Mouse (Mus musculus): ENCODE data around the gene Vps52. TPM values are rescaled to one million over a fixed set of nuclear protein-coding genes. Genes with fewer than 3 reads are reported as not detected.

Vps52 gene
- polyA plus RNA-seq, 1 experiment from 2014 or later = 75.8 TPM

- Histone ChIP-seq H3K4me3 (no peak overlapping the region), H3K27ac (replicated peaks) (no peak overlapping the region), H3K36me3 (no peaks in the 10 kb centered on the region), H3K9me3 (no peaks in the 10 kb centered on the region), H3K27me3 (peaks cover 2% of the 10 kb centered on the region; the same call in 1 of the 2 replicates), H3K9ac (replicated peaks) (no peak overlapping the region), H3K4me2 (replicated peaks) (no peak overlapping the region), H3K4me1 (no peaks in the 10 kb centered on the region)
- no peak for ATAC-seq (replicated peaks)
- WGBS = 55% methylated on average over 2 of the region's 2 CpGs
Measured at GRCm38 (mm10) chr17:34006570-34006969, 51.0 kb downstream of the Vps52 start.

GRCm38 (mm10) chr17:34010156-34010555 is 54.5 kb downstream of the Vps52 start:
- 89% methylated on average over 5 of the region's 5 CpGs for WGBS
- Histone ChIP-seq H3K4me1 (no peaks in the 10 kb centered on the region), H3K9ac (replicated peaks) (no peak overlapping the region), H3K27me3 (no peaks in the 10 kb centered on the region), H3K27ac (replicated peaks) (no peak overlapping the region), H3K4me2 (replicated peaks) (no peak overlapping the region), H3K4me3 (no peak overlapping the region), H3K36me3 (no peaks in the 10 kb centered on the region), H3K9me3 (no peaks in the 10 kb centered on the region)
- ATAC-seq (replicated peaks) = no peak

GRCm38 (mm10) chr17:34013436-34013835 is 57.8 kb downstream of the Vps52 start:
- Histone ChIP-seq H3K4me1 (no peaks in the 10 kb centered on the region), H3K4me2 (replicated peaks) (no peak overlapping the region), H3K9me3 (no peaks in the 10 kb centered on the region), H3K36me3 (no peaks in the 10 kb centered on the region), H3K27me3 (no peaks in the 10 kb centered on the region), H3K27ac (replicated peaks) (no peak overlapping the region), H3K4me3 (no peak overlapping the region), H3K9ac (replicated peaks) (no peak overlapping the region)
- 94% methylated on average over 8 of the region's 8 CpGs for WGBS
- no peak for ATAC-seq (replicated peaks)

Other genes starting within 250 kb of the Vps52 start
- 71.8 and 72.8 TPM in 2 replicates for gene March2, start 237.1 kb upstream of the Vps52 start, polyA plus RNA-seq (2015; fragmentation: Nextera tagmentation; extraction: Ambion mirVana)
- 452 and 485 TPM in 2 replicates for gene Rab11b, start 195.3 kb upstream of the Vps52 start, polyA plus RNA-seq (2015; fragmentation: Nextera tagmentation; extraction: Ambion mirVana)
- gene Angptl4, start 174.0 kb upstream of the Vps52 start, polyA plus RNA-seq (2015; fragmentation: Nextera tagmentation; extraction: Ambion mirVana) = 12.8 and 14.0 TPM in 2 replicates
- gene Kank3, start 145.3 kb upstream of the Vps52 start, polyA plus RNA-seq (2015; fragmentation: Nextera tagmentation; extraction: Ambion mirVana) = 41.4 and 42.5 TPM in 2 replicates
- 612 and 676 TPM in 2 replicates for gene Rps28, start 131.2 kb upstream of the Vps52 start, polyA plus RNA-seq (2015; fragmentation: Nextera tagmentation; extraction: Ambion mirVana)
- 417 and 444 TPM in 2 replicates for gene Ndufa7, start 131.2 kb upstream of the Vps52 start, polyA plus RNA-seq (2015; fragmentation: Nextera tagmentation; extraction: Ambion mirVana)
- gene Cd320, start 112.7 kb upstream of the Vps52 start, polyA plus RNA-seq (2015; fragmentation: Nextera tagmentation; extraction: Ambion mirVana) = 60.7 and 63.5 TPM in 2 replicates
- gene Gm7029, start 82.0 kb upstream of the Vps52 start, polyA plus RNA-seq (2015; fragmentation: Nextera tagmentation; extraction: Ambion mirVana) = not detected in 2 replicates
- gene Kifc1, start 65.2 kb upstream of the Vps52 start, polyA plus RNA-seq (2015; fragmentation: Nextera tagmentation; extraction: Ambion mirVana) = 3.3 and 4.3 TPM in 2 replicates
- gene Platr17, start 50.7 kb upstream of the Vps52 start, polyA plus RNA-seq (2015; fragmentation: Nextera tagmentation; extraction: Ambion mirVana) = 0.32 and 0.80 TPM in 2 replicates
- gene Daxx, start 46.4 kb upstream of the Vps52 start, polyA plus RNA-seq (2015; fragmentation: Nextera tagmentation; extraction: Ambion mirVana) = 61.5 and 63.5 TPM in 2 replicates
- gene Tapbp, start 39.9 kb upstream of the Vps52 start, polyA plus RNA-seq (2015; fragmentation: Nextera tagmentation; extraction: Ambion mirVana) = 18.2 and 18.4 TPM in 2 replicates
- 18.7 and 19.5 TPM in 2 replicates for gene Zbtb22, start 39.9 kb upstream of the Vps52 start, polyA plus RNA-seq (2015; fragmentation: Nextera tagmentation; extraction: Ambion mirVana)
- gene Rgl2, start 26.3 kb upstream of the Vps52 start, polyA plus RNA-seq (2015; fragmentation: Nextera tagmentation; extraction: Ambion mirVana) = 46.6 and 47.2 TPM in 2 replicates
- gene Pfdn6, start 15.5 kb upstream of the Vps52 start, polyA plus RNA-seq (2015; fragmentation: Nextera tagmentation; extraction: Ambion mirVana) = 198 and 212 TPM in 2 replicates
- 31.0 and 33.4 TPM in 2 replicates for gene Wdr46, start 15.2 kb upstream of the Vps52 start, polyA plus RNA-seq (2015; fragmentation: Nextera tagmentation; extraction: Ambion mirVana)
- gene B3galt4, start 4.3 kb upstream of the Vps52 start, polyA plus RNA-seq (2015; fragmentation: Nextera tagmentation; extraction: Ambion mirVana) = 10.1 and 10.4 TPM in 2 replicates
- 864 and 971 TPM in 2 replicates for gene Rps18, start 189 bp downstream of the Vps52 start, polyA plus RNA-seq (2015; fragmentation: Nextera tagmentation; extraction: Ambion mirVana)
- gene H2-K1, start 44.5 kb downstream of the Vps52 start, polyA plus RNA-seq (2015; fragmentation: Nextera tagmentation; extraction: Ambion mirVana) = 8.1 and 13.0 TPM in 2 replicates
- 21.9 and 22.9 TPM in 2 replicates for gene Ring1, start 68.9 kb downstream of the Vps52 start, polyA plus RNA-seq (2015; fragmentation: Nextera tagmentation; extraction: Ambion mirVana)
- gene H2-Ke6, start 72.2 kb downstream of the Vps52 start, polyA plus RNA-seq (2015; fragmentation: Nextera tagmentation; extraction: Ambion mirVana) = 64.4 and 74.3 TPM in 2 replicates
- 148 and 156 TPM in 2 replicates for gene Slc39a7, start 75.9 kb downstream of the Vps52 start, polyA plus RNA-seq (2015; fragmentation: Nextera tagmentation; extraction: Ambion mirVana)
- 58.2 and 64.5 TPM in 2 replicates for gene Rxrb, start 76.0 kb downstream of the Vps52 start, polyA plus RNA-seq (2015; fragmentation: Nextera tagmentation; extraction: Ambion mirVana)
- 2.0 and 2.1 TPM in 2 replicates for gene Col11a2, start 83.6 kb downstream of the Vps52 start, polyA plus RNA-seq (2015; fragmentation: Nextera tagmentation; extraction: Ambion mirVana)
- gene H2-Oa, start 136.5 kb downstream of the Vps52 start, polyA plus RNA-seq (2015; fragmentation: Nextera tagmentation; extraction: Ambion mirVana) = 0.15 TPM in 1 of 2 replicates, not detected in the other
- 12.9 and 13.0 TPM in 2 replicates for gene H2-DMa, start 163.7 kb downstream of the Vps52 start, polyA plus RNA-seq (2015; fragmentation: Nextera tagmentation; extraction: Ambion mirVana)
- 132 and 133 TPM in 2 replicates for gene Brd2, start 166.8 kb downstream of the Vps52 start, polyA plus RNA-seq (2015; fragmentation: Nextera tagmentation; extraction: Ambion mirVana)
- 1.0 and 1.4 TPM in 2 replicates for gene H2-DMb2, start 187.5 kb downstream of the Vps52 start, polyA plus RNA-seq (2015; fragmentation: Nextera tagmentation; extraction: Ambion mirVana)
- gene H2-DMb1, start 197.3 kb downstream of the Vps52 start, polyA plus RNA-seq (2015; fragmentation: Nextera tagmentation; extraction: Ambion mirVana) = 0.88 and 0.91 TPM in 2 replicates
- gene Tap1, start 231.7 kb downstream of the Vps52 start, polyA plus RNA-seq (2015; fragmentation: Nextera tagmentation; extraction: Ambion mirVana) = 1.5 and 1.6 TPM in 2 replicates
- gene Psmb9, start 232.0 kb downstream of the Vps52 start, polyA plus RNA-seq (2015; fragmentation: Nextera tagmentation; extraction: Ambion mirVana) = 0.73 and 1.1 TPM in 2 replicates
- gene Psmb8, start 241.9 kb downstream of the Vps52 start, polyA plus RNA-seq (2015; fragmentation: Nextera tagmentation; extraction: Ambion mirVana) = 2.3 and 2.6 TPM in 2 replicates
- 1.3 and 1.7 TPM in 2 replicates for gene Tap2, start 247.7 kb downstream of the Vps52 start, polyA plus RNA-seq (2015; fragmentation: Nextera tagmentation; extraction: Ambion mirVana)

All from forebrain, embryonic 15.5 days (tissue).